Mouse (Mus musculus) kidney, adult 2 months (tissue): ENCODE data around the gene Gfap.

Source experiments
- CTCF ChIP-seq: fragments of 200-500 bp; conservative IDR thresholded peaks from 2 replicates; pipeline ENCODE4 v1.5.1; 2011; ENCODE audit warnings: low read depth, mild to moderate bottlenecking, control low read depth, low read length, moderate library complexity, mixed read lengths; ENCODE audit not compliant: insufficient read depth, insufficient read length
- POLR2A ChIP-seq: fragments of 200-500 bp; IDR thresholded peaks from one replicate; pipeline ENCODE4 v1.6.1; 2011; ENCODE audit warnings: low read depth, low read length, control low read depth

DNA sequence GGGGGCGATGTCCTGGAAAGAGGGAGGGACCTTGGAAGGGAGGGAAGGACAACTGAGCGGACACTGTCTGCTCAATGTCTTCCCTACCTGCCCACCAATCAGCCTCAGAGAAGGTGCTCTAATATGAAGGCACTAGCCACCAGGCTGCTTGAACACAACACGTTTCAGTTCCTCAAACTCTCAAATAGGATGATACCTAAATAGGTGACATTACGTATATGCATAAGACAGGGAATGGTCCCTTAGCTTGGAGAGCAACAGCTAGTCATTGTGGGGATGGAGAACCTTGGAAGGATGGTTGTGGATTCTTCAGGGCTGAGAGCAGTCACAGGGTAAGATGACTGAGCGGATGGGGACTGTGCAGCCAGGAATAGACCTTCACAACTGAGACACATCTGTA is 13.3 kb downstream of the Gfap start:
- TF ChIP-seq CTCF (no peak), POLR2A (no peak)
